Mouse (Mus musculus) 3T3-L1 (cell line): Measurements from ENCODE around the gene Zc3h7b.
A peak's percentile ranks its signal among the peaks of the same experiment; 100 is the strongest.

ENCODE experiments used
- DNase-seq: peaks from one replicate; pipeline ENCODE4 v3.0.0-alpha.2; 2015; ENCODE audit warnings: low read depth, low spot score

The Zc3h7b gene

GRCm38 (mm10) chr15:81842275-81842674 lies 97.4 kb downstream of the Zc3h7b start:
- DNase-seq: no peak

GRCm38 (mm10) chr15:81845033-81845625 lies 100.3 kb downstream of the Zc3h7b start:
- no peak for DNase-seq

- DNase-seq: peak; percentile 81
Measured at GRCm38 (mm10) chr15:81845724-81846123, 100.9 kb downstream of the Zc3h7b start.
